Mouse (Mus musculus) thymus, postnatal 0 days (tissue): Measurements from ENCODE around the gene Lpcat3. TPM values are rescaled to one million over a fixed set of nuclear protein-coding genes. Genes with fewer than 3 reads are reported as not detected.

Source experiments
- DNase-seq: peaks from one replicate; pipeline ENCODE4 v3.0.0-alpha.2; 2015; ENCODE audit warnings: low spot score
- polyA plus RNA-seq: library from polyadenylated mRNA; unstranded; fragments of >200 nt; fragmentation: Nextera tagmentation; extraction: Ambion mirVana; gene quantifications from 2 replicates; pipeline ENCODE4 v1.2.1, GENCODE M21; 2015

Gene Lpcat3
- polyA plus RNA-seq, 1 experiment from 2014 or later, result 80.4 TPM

DNA sequence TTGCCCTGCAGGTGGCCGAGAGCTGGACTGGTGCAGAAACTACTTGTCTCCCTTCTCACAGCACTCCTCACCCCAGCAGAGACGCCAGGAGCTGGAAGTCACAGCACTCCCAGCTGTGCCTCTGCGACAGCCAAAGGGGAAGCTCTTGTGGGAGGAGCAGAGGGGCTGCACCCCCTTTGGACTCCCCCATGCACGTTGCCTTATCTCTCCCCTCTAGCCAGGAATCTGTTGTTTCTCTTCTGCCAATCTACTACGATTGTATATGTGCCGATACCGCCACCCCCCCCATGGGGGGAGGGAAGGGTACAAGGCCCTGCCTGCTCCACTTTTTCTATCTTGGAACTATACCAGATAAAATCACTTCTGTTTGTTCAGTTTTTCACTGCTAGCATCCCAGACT is 41.0 kb downstream of the Lpcat3 start:
- no peak for DNase-seq

DNA sequence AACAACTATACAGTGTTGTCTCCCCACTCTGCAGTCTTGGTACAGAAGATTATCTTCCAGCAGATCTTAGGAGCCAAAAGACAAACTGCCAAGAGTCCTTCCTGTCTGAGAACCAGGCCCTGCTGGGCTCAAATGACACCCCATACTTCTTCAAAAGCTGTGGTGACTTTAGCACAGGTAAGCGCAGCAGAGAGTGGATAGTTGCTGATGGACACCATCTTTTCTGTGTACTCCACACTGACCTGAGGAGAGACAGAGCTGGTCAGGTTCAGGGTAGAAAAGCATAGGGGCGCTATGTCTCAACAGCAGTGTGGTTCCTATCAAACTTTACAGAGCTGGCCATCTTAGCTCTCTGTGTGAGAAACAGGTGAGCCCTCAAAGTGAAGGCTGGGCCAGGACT is 41.6 kb downstream of the Lpcat3 start:
- no peak for DNase-seq

DNA sequence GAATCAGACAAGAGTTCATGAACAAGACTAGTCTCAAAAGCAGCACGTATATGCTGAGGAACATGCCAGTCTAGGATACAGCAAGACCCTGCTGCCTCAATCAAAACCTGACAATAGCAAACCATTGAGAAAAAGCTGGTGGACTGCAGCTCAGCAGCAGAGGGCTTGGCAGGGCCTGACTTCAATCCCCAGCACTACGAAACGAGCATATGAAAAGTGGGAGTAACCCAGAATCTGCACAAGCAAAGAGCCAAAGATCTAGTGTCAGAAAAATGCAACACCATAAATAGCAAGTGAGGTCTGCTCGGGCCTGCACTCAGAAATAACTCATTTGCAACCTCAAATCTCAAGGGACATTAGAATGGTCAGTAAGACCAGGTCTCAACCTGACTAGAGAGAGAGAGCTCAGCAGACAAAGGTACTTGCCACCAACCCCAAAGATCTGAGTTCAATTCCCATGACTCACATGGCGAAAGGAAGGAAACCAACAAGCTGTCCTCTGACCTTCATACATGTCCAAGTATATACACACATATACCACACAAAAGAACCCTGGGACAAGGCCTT is 43.3 kb downstream of the Lpcat3 start:
- DNase-seq, result no peak

DNA sequence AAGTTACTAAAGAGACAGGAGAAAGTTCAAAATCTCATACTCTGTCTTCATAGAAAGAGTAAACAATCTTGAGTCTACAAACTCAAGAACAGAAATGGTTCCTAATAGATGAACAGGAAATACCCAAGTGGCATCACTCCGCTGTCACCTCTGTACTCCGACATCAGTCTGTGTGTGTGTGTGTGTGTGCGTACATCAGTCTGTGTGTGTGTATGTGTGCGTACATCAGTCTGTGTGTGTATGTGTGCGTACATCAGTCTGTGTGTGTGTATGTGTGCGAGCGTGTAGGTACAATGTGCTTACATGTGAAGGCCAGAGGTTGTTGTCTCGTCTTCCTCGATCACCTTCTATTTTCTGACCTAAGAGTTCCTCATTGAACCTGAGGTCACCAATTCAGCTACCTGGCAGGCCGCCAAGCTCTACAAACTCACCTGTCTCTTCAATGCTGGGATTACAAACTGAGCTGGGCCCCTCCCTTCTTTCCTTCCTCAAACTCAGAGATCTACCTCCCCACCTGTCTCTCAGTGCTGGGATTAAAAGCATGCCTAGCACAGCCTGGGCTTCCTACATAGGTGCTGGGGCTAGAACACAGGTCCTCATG is 45.6 kb downstream of the Lpcat3 start:
- no peak for DNase-seq

DNA sequence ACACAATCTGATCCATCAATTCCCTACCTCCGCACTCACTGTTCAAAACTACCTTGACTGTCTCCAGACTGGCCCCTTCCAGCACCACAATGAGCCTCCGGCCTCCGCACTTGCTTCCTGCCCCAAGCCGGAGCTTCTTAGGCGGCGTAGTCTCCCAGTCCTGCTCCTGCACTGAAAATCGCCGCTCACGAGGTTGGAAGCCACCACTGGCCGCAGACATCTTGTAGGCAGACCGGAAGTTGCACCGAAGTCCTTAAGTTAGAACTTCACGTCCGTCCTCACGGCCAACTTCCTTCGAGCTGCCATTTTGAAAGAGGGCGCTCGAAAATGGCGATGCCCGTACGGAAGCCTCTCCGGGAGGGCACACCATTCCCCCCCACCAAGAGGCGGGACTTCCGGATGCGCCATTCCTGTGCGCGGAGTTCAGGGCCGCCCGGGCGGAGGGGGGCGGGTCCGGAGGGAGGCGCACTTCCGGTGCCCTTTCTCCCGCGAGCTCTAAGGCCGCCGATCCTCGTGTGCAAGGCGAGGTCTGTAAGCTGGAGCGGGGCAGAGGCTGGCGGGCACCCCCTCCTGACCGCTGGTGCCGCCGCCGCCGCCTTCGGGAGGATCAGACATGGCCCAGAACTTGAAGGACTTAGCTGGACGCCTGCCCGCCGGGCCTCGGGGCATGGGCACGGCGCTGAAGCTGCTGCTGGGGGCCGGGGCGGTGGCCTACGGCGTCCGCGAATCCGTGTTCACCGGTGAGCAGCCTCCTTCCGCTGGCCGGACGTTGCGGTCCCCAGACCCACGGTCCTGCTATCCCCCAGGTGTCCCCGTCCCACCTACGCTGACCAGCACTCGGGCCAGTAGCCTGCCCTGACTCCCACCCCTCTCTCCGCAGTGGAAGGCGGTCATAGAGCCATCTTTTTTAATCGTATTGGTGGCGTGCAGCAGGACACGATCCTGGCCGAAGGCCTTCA is 49.3 kb downstream of the Lpcat3 start, which contains the start of the genes Emg1 and Phb2:
Gene Emg1, minus strand, starts transcription at position 355 of the 959 bp plus-strand sequence.
Gene Phb2, plus strand, starts transcription at position 513 of the 959 bp plus-strand sequence.
- DNase-seq, result peak; percentile 98

DNA sequence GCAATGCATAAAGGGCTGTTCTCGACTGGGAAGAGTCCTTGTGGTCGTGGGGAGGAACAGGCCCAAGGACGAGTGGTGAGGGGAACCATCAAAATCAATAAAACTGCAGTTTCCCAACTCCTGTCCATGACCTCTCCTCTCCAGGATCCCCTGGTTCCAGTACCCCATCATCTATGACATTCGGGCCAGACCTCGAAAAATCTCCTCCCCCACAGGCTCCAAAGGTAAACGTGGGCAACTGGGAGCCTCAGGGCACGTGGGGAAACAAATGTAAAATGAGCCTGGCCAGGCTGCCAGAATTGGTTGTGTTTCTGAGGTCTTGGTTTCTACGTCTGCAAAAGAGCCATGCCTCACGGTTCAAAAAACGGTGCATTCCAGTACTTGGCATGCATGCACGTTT is 50.1 kb downstream of the Lpcat3 start:
- DNase-seq, result no peak

DNA sequence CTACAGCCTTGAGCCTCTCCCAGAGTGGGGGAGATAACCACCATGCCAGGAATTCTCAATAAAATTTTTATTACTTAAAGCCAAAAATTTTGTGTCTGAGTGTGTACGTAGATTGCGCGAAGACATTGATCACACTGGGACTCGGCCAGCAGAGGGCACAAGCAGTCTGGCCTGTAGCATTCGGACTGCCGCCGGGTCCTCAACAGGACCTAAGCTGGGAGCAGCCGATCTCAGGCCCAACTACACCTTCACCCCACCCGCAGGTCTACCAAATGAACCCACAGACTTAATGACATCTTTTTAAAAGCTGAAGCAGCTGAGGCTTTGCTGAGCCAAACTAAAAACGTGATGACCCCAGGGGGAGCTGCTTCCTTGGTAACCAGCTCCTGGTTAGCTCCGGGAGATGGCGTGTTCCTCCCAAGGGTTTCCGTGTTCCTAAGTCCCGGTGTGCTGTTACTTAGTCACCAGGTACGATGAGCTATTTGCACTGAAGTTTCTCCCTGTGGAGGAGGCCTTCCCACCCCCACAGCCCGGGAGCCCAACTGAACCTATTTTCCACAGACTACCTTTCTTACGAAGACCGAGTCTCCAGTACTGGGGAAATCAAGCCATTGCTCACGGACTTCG is 54.1 kb downstream of the Lpcat3 start:
- no peak for DNase-seq

DNA sequence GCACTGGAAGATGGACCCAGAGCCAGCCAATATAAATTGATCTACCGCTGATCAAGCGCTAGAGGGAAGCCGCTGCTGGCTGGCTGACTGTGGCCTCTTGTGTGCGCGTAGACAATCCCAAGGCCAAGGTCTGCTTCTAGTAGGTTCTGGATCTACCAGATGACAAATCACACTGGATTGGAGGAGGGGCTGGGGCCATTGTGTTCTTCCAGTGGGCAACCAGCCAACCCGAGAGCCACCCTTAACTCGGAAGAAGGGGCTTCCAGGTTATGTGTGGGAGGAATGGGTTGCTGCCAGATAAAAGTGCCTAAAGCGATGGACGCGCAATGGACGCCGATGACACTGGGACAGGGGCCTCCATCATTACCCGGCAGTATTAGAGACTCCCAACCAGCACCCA is 55.1 kb downstream of the Lpcat3 start:
- no peak for DNase-seq

DNA sequence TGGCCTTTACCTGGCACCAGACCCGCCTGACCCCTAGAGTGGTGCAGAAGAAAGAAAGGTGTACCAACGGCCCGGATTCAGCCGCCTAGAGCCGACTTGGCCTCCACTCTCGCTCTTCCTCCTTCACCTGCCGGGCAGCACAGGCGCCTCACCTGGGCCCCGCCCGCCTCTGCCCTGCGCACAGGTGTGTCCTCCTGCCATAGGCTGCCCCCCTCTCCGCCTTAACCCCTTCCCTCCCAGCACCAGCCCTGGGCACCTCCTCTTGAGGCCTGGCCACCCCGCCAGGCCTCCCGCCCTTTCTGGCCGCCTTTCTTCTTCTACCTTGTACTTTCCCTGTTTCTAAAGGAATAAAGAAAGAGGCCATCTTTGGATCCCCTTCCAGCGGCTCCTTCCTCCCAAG is 55.9 kb downstream of the Lpcat3 start:
- no peak for DNase-seq

DNA sequence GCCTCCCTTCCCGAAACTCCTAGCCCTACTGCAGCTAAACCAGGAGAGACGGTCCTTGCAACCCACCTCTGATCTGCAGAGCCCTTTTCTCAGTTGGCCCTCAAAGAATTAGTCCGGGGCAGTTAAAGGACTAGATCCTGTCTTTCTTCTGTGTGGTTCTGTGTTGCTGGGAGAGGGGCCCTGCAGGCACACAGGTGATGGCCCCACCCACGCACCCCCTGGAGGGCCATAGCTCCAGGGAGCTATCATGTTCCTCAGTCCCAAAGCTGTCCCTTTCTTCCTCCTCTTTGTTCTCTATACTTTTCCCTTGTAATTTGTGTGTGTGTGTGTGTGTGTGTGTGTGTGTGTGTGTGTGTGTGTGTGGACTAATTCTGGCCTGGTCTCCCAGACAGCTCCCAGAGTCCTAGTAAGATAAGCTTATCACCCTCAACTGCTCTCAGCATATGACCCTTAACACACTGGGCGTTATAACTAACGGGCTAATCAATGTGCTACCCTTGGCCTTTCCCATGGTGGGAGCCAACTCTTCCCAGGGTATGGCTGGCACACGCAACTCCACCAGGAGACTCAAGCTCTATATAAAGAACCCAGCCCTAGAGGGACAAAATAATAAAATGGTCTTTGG is 56.6 kb downstream of the Lpcat3 start:
- no peak for DNase-seq

DNA sequence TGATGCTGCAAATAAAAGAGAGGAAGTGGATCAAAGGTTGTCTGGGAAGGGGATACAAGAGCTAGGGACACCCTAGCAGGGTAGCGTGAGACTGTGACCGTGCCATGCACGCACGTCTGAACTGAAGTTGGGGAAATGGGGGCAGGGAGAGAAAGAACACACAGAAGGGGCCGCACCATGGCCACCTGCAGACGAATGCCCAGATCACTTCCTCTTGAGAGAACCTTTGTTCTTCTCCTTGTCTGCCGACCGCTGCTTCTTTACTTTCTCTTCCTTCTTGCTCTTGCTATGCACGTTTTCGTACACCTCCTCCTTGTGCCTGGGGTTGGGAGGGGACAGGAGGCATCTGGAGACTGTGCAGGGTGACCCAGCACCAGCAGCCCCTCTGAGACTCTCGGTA is 58.1 kb downstream of the Lpcat3 start:
- DNase-seq, result peak; percentile 73

DNA sequence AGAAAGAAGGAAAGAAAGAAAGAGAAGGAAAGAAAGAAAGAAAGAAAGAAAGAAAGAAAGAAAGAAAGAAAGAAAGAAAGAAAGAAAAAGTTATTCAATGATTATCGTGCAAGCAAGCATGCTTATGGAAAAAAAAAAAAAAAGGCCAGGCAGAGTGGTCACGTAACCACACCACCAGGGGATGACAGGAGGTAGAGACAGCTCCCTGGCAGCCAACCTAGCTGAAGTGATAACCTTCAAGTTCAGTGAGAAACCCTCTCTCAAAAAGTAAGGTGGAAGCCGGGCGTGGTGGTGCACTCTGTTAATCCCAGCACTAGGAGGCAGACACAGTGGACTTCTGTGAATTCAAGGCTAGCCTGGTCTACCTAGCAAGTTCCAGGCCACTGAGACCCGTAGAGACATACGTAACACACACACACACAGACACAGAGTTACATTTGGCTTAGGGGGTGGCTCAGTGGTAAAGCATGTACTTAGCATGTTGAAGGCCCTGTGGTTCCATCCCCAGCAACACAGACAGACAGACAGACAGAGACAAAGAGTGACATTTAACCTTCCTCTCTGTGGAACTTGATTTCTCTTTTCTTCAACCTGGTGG is 60.1 kb downstream of the Lpcat3 start:
- no peak for DNase-seq

DNA sequence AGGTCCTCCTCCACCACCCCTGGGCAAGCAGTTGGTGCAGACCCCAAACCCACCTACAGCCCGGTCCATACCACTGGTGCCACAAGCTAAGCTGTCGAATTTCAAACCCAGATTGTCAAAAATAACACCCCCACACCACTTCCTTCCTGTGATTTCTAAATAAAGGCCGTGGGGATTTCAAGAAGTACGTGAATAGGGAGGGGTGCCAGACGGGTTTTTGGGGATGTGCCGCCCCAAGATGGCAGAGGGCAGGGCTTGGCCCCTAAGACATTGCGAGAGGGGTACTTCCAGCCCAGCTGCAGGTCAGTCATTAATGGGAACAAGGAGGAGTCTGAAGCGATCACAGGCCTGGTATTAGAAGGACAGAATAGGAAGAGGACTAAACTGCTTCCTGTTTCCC is 60.7 kb downstream of the Lpcat3 start:
- no peak for DNase-seq

DNA sequence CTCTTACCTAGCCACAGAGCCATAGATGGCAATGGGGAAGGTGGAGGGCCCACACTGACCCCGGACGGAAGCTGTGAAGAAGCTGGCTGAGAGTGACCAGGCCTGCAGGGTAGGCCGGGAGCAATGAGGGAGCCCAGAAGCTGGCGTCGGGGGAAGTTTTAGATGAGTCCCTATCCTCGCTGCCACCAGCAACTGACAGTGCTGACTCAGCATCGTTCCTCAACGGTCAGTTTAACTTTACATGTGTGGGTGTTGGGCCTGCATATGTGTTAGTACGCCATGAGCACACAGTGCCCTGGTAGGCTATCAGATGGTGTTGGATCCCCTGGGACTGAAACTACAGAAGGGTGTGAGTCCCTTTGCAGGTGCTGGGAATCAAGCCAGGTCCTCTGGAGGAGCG is 61.6 kb downstream of the Lpcat3 start:
- DNase-seq, result no peak

DNA sequence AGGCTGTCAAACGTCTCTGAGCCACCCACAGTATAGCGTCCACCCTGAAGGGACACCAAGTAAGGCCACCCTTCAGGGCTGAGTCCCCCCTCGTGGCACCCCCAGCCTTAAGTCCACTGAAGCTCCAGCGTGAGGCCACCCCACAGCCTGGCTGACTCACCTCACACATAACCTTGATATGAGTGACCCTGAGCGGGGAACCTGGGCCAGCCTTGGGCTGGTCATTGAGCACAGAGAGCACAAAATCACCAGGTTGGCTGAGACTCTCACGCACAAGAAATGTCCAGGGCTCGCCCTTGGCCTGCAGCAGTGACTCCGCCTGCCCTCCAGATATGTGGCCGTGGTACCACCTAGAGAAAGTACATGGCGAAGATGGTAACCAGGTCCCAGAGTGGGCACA is 65.8 kb downstream of the Lpcat3 start:
- no peak for DNase-seq

DNA sequence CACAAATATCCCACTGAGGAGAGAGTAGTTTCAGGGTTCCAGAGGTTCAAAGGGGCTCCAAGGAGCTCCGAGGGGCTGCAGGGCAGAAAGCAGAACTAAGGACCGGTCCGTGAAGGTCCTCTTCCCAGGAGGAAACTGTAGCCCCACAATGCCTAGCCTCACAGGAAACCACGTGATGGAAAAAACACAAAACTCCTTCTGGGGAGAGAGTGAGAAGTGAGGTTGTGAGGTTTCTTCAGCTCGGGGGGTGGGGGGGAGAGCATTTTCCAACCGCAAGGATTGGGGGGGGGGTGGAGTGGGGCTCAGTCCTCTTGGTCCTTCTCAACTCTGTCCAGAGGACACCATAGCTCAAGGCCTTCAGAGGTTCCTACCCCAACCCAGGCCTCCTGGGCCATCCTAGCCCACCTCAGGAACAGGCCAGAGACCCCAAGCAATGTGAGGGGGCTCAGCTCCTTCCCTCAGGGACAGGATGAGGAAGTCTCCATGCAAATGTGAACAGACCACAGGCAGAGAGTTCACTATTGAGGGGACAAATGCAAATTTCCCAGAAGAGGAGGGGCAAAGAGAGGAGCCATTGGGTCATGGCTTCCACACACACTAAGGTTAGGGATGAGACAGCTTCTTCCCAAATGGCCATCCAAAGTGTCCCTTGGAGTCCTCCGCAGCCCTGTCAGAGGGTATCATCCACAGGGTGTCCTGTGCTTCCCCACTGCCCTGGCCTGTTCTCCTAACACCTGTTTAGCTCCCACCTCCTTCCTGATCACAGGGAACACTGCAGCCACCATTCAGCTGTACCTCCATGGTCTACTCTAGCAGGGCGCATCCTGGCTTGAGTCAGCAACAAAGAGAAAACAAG is 67.3 kb downstream of the Lpcat3 start:
- peak; percentile 62 for DNase-seq

DNA sequence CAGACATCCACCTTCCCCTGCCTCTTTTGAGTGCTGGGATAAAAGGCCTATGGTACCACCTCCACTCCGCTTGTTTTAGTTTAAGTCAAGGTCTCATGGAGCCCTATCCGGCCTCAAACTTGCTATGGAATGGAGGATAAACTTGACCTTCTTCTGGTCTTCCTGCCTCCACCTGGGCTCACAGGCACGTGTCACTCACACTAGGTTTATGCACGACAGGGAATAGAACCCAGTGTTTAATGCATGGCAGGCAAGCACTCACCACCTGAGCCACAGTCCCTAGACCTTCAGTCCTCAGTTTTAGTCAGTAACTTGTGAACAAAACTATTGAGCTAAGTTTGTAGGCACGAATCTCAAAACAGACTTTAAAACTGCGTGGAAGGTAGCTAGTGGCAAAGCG is 68.2 kb downstream of the Lpcat3 start:
- no peak for DNase-seq

DNA sequence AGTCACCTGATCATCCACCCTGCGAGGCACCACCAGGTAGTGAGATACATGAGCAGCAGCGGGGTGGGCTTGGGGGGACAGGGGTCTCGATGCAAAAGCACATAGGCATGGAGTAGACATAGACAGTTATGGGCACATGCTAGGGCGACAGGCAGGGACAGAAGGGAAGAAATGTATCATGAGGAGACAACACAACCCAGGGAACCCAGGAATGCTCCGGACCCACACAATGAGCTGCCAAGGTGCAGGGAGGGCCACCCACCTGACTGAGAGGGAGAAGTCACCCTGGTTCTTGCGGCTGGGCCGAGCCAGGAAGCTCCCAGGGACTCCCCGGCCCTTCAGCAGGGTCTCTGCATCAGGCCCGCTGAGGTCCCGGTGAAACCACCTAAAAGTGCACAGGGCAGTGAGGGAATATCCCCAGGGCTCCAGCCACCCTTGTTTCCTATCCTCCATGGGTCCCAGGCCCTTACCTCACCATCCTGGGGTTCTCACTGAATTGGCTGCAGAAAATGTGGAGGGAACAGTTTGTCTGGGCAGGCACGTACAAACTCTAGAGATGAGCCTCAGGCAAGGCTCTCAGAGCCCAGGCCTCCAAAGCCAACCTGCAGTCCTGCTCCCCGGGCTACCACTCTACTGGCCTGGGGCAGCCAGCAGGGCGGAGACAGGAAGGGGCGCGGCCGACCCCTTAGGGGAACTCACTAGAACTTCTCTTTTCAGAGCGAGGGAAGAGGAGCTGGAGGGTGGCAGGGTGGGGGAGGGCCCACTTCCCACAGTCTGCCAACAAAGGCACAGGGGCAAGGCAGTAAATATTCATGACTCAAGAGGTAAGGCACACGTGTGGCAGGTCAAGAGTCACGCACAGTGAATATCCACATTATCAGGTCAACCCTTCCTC is 69.9 kb downstream of the Lpcat3 start:
- DNase-seq, result peak; percentile 80

DNA sequence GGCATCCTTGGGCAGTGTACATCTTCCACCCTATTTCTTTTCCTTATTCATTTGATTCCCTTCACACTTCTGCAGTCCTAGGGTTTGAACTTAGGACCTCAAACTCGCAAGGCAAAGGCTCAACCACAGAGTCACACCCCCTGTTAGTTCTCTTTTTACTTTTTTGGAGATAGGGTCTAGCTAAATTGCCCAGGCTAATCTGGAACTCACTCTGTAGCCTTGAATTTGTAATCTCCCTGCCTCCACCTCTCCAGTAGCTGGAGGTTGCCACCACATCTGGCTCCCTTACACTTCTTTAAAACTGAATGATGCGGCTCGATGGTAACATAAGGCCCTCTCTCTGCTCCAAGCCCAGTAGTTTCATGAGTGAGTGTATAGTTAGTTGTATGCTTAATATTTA is 71.6 kb downstream of the Lpcat3 start:
- DNase-seq, result no peak
